Mouse (Mus musculus) liver, postnatal 0 days (tissue): ENCODE measurements around the gene Itgb5.

ENCODE experiments used
- CTCF ChIP-seq: sonication (generic); IDR thresholded peaks from 2 replicates; pipeline ENCODE4 v1.5.1; 2016; ENCODE audit warnings: antibody characterized with exemption, low read depth
- EP300 ChIP-seq: IDR thresholded peaks from 2 replicates; pipeline ENCODE4 v1.6.1; 2016; ENCODE audit warnings: antibody characterized with exemption, low read depth, mild to moderate bottlenecking

GRCm38 (mm10) chr16:33893796-33894195 is 64.3 kb downstream of the Itgb5 start:
- TF ChIP-seq CTCF: no peak
- TF ChIP-seq EP300: no peak
